Mouse (Mus musculus) thymus, adult 18-20 months (tissue): ENCODE data around the gene Fam193a.

ENCODE experiments used
- DNase-seq, 2 experiments: peaks; one replicate each; pipeline ENCODE4 v3.0.0; 2022; ENCODE audit warnings: mixed read lengths in 2 of 2

Fam193a gene

GRCm38 (mm10) chr5:34523958-34524485 lies 154.3 kb downstream of the Fam193a start:
- peak in 1 of 2 experiments; percentile 10 for DNase-seq

DNA sequence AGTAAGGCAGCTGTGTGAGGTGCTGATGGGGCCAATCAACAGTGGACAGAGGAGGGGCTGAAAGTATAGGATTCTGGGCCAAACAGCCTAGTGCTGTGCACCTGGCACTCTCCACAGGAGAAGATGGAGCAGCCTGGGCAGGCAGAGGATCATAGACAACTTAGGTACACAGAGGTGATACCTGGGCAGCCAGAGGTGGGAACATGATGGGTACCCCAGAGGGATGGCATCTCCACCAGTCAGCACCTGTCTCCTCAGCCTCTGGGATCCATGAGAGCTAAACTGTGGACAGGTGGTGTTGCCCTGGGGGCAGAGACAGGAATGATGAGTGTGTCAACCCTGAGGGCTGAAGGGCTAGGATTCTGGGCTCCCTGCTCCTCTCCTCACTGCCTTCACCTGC lies 154.8 kb downstream of the Fam193a start:
- peak in 1 of 2 experiments; percentile 18 for DNase-seq

DNA sequence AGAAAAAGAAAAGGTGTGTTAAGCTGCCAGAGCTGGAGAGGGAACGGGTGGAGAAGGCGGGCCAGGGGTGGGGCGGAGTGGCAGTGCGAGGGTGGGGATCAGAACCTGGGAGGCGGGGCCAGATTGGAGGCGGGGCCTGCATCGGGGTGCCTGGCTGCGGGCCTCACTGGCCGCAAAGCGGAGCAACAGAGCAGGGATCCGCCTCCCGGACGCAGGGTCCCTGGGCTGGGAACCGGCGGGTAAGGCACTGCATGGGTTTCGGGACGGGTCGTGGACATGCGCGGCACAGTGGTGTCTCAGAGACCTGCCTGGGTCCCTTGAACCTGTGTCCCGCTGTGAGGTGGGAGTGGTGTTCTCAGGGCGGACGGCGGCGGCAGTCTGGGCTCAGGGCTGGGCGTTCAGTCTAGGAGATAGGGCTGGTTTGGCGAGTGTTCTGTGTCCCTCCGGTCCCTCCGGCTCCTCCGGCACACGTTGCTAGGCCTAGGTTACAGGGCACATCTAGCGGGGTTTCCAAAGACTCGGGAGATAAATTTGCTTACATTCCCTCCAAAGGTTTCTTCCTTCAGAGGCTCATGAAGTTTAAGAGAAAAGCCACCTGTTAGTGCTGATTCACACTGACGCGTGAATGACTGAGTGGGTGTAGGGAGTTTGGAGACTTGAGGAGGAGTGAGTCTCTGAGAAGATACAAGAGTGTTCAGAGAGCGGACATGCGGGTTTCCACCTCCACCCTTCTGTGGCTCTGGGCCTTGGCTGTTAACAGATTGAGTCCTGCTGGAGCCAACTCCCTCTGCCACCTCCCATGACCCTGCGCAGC lies 156.1 kb downstream of the Fam193a start, which contains the start of gene Sh3bp2:
TSS of gene Sh3bp2 (plus strand) at position 176 of the 814 bp plus-strand sequence.
- DNase-seq = peak; percentile 93 to 94

GRCm38 (mm10) chr5:34526477-34526775 lies 156.7 kb downstream of the Fam193a start:
- DNase-seq = no peak

- no peak for DNase-seq
These were observed 157.6 kb downstream of the Fam193a start for GRCm38 (mm10) chr5:34527352-34527751.

DNA sequence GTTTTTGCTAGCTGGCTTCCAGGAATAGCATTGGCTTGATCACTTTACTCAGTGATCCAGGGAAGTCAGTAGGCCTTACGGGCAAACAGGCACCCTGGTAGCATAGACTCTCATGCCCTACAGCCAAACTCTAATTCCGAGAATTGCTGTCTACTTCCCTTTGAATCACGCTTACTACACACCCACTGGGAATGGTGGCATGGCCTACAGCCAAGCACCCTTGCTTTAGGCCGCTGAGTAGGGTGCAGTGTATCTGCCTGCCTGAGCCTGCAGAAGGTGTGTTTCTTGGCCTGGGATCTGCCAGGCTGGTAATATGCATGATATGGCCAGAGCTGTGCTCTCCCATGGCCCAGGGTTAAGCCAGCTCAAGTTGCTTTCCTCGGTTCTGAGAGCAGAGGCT lies 159.0 kb downstream of the Fam193a start:
- no peak for DNase-seq

GRCm38 (mm10) chr5:34530116-34530515 lies 160.4 kb downstream of the Fam193a start:
- DNase-seq = no peak

- no peak for DNase-seq
These were observed 161.0 kb downstream of the Fam193a start for GRCm38 (mm10) chr5:34530687-34531086.

DNA sequence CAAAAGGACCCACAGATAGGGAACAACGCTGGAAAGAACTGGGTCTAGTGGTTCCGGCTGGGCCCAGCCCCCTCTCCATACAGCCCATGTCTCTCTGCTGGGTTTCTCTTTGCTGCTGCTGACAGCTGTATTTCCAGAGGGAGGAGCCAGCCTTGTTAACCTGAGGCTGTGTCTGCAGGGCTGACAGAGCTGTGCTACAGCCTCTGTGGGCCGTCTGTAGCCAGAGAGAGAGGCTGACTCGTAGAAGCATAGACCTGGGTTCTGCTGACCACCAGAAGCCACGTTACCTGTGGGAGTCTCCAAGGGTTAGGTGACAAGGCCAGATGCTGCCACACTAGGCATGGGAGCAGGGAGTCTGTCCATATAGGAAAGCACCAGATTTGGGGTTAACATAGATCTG lies 163.3 kb downstream of the Fam193a start:
- no peak for DNase-seq

GRCm38 (mm10) chr5:34533820-34534219 lies 164.1 kb downstream of the Fam193a start:
- DNase-seq = no peak

GRCm38 (mm10) chr5:34534776-34535581 lies 165.2 kb downstream of the Fam193a start:
- no peak for DNase-seq

- no peak for DNase-seq
These were observed 166.1 kb downstream of the Fam193a start for GRCm38 (mm10) chr5:34535831-34536230.
